Mouse (Mus musculus): ENCODE results near the gene Tcf7.
"Not testable (repeated sequence)": the region's sequence is repeated elsewhere in the genome, so short reads cannot be mapped to it uniquely, and the experiment has no call there.

Tcf7 gene

GRCm38 (mm10) chr11:52228722-52229448 lies 53.9 kb downstream of the Tcf7 start:
- no peak for DNase-seq (ENCODE audit: low spot score in 2 of 2)

- no peak for DNase-seq (ENCODE audit: low spot score in 2 of 2)
Observed at GRCm38 (mm10) chr11:52227466-52228226, 55.2 kb downstream of the Tcf7 start.

GRCm38 (mm10) chr11:52227053-52227452 lies 55.8 kb downstream of the Tcf7 start:
- no peak for DNase-seq (ENCODE audit: low spot score in 2 of 2)

GRCm38 (mm10) chr11:52225986-52226599 lies 56.7 kb downstream of the Tcf7 start:
- no peak for DNase-seq (ENCODE audit: low spot score in 2 of 2)

- DNase-seq (ENCODE audit: low spot score in 2 of 2): no peak
Observed at GRCm38 (mm10) chr11:52223968-52224682, 58.7 kb downstream of the Tcf7 start.

- DNase-seq (ENCODE audit: low spot score in 2 of 2): no peak
Observed at GRCm38 (mm10) chr11:52222891-52223290, 59.9 kb downstream of the Tcf7 start.

GRCm38 (mm10) chr11:52221921-52222320 lies 60.9 kb downstream of the Tcf7 start:
- DNase-seq (ENCODE audit: low spot score in 2 of 2): not testable (repeated sequence)

GRCm38 (mm10) chr11:52220282-52220681 lies 62.5 kb downstream of the Tcf7 start:
- DNase-seq (ENCODE audit: low spot score in 2 of 2): peak; percentile 61 to 80

- DNase-seq (ENCODE audit: low spot score in 2 of 2): no peak
Observed at GRCm38 (mm10) chr11:52213887-52214286, 68.9 kb downstream of the Tcf7 start, which contains the start of gene Olfr1371. Gene Olfr1371, minus strand, starts transcription at chr11:52213987.

Measured in cerebellum, postnatal 4 days (tissue).